Mouse (Mus musculus) intestine, embryonic 16.5 days (tissue): ENCODE measurements around the gene Wee1. TPM values are rescaled to one million over a fixed set of nuclear protein-coding genes. Genes with fewer than 3 reads are reported as not detected.
A peak's percentile ranks its signal among the peaks of the same experiment; 100 is the strongest.
"Not testable (repeated sequence)": the region's sequence is repeated elsewhere in the genome, so short reads cannot be mapped to it uniquely, and the experiment has no call there.

ENCODE experiments used
- ATAC-seq: fragments of 200-750 bp; cut with Nextera tagmentation; 2 replicates; pipeline ENCODE4 v1.8.0; 2017; ENCODE audit warnings: moderate TSS enrichment, moderate library complexity
- H3K27ac ChIP-seq: fragments of 300-500 bp; sonication (generic); 2 replicates; pipeline ENCODE4 v1.5.1; 2014; ENCODE audit warnings: mild to moderate bottlenecking, low read length
- H3K27me3 ChIP-seq: fragments of 300-500 bp; sonication (generic); replicated peaks from 2 replicates; pipeline ENCODE4 v1.6.1; 2014; ENCODE audit warnings: low read length, control low read depth, mixed read lengths; ENCODE audit not compliant: control insufficient read depth, insufficient read depth
- H3K36me3 ChIP-seq: fragments of 300-500 bp; sonication (generic); 2 replicates; pipeline ENCODE4 v1.6.1; 2014; ENCODE audit warnings: low read length, control low read depth; ENCODE audit not compliant: control insufficient read depth, insufficient read depth
- H3K4me1 ChIP-seq: fragments of 300-500 bp; sonication (generic); 2 replicates; pipeline ENCODE4 v1.6.1; 2014; ENCODE audit warnings: low read length, control low read depth, mixed read lengths; ENCODE audit not compliant: control insufficient read depth, insufficient read depth
- H3K4me2 ChIP-seq: fragments of 300-500 bp; sonication (generic); 2 replicates; pipeline ENCODE4 v1.6.1; 2014; ENCODE audit warnings: low read depth, low read length, control low read depth
- H3K4me3 ChIP-seq: fragments of 300-500 bp; sonication (generic); 2 replicates; pipeline ENCODE4 v1.5.1; 2014; ENCODE audit warnings: mild to moderate bottlenecking, low read length
- H3K9ac ChIP-seq: fragments of 300-500 bp; sonication (generic); 2 replicates; pipeline ENCODE4 v1.6.1; 2014; ENCODE audit warnings: low read depth, low read length
- H3K9me3 ChIP-seq: fragments of 300-500 bp; sonication (generic); 2 replicates; pipeline ENCODE4 v1.6.1; 2016; ENCODE audit warnings: low read length, control low read depth; ENCODE audit not compliant: control insufficient read depth
- WGBS: fragments of 180-500 bp; shearing (Covaris S2); extraction: QIAGEN DNeasy Blood & Tissue Kit; methylation state at CpG from one replicate; pipeline ENCODE4 v1.1.7; 2014; 5-methylcytosine and 5-hydroxymethylcytosine counted together
- polyA plus RNA-seq: library from polyadenylated mRNA; unstranded; fragments of >200 nt; fragmentation: Nextera tagmentation; extraction: Ambion mirVana; gene quantifications from 2 replicates; pipeline ENCODE4 v1.2.1, GENCODE M21; 2015

Gene Wee1
- polyA plus RNA-seq, 1 experiment from 2014 or later: 14.3 TPM

DNA sequence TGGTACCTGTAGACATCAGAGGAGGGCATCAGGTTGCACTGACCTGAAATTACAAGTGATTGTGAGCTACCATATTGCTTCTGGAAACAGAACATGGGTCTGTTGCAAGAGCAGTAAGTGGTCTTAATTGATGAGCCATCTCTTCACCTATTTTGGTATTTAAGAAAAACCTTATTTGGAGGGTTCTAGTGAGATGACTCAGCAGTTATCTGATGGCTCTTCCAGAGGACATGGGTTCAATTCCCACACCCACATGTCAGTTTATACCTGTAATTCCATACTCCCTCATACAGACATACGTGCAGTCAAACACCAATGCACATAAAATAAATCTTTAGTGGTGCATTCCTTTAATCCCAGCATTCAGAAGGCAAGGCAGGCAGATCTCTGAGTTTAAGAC lies 22.0 kb downstream of the Wee1 start:
- H3K9me3 ChIP-seq: no peaks in the 10 kb centered on the region
- H3K4me1 ChIP-seq: no peaks in the 10 kb centered on the region
- 93% methylated on average over 1 of the region's 1 CpGs for WGBS
- ATAC-seq: no peak
- H3K9ac ChIP-seq: no peak overlapping the region
- peaks cover 21% of the 10 kb centered on the region for H3K36me3 ChIP-seq
- no peak overlapping the region for H3K4me2 ChIP-seq
- H3K27ac ChIP-seq: no peak overlapping the region
- no peak overlapping the region for H3K4me3 ChIP-seq
- no peaks in the 10 kb centered on the region for H3K27me3 ChIP-seq

DNA sequence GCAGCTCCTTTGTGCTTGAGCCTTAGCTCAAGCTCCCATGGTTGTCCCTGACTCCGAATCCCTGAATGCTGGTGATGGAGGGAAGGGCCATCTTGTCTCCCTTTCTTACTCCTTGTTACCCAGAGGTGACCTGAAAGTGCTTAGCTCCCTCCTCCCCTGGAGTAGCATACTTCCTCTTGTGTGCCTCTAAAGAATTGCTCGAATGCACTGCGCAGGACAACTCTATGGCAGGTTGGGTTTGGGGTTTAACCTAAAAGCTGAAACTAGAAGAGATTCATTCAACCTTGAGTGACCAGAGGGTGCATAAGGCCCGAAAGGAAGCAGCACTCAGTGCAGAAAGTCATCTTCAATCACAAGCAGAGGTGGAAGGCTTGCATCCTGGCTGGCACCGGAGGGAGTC lies 31.0 kb downstream of the Wee1 start:
- H3K4me1 ChIP-seq: peaks cover 15% of the 10 kb centered on the region
- H3K4me3 ChIP-seq: no peak overlapping the region
- H3K4me2 ChIP-seq: no peak overlapping the region
- H3K36me3 ChIP-seq: no peaks in the 10 kb centered on the region
- no peak overlapping the region for H3K9ac ChIP-seq
- no peaks in the 10 kb centered on the region for H3K9me3 ChIP-seq
- H3K27ac ChIP-seq: no peak overlapping the region
- H3K27me3 ChIP-seq: no peaks in the 10 kb centered on the region
- 85% methylated on average over 5 of the region's 5 CpGs for WGBS
- no peak for ATAC-seq

GRCm38 (mm10) chr7:110156712-110157260 lies 34.9 kb downstream of the Wee1 start:
- Histone ChIP-seq H3K27ac (peak overlapping the region; percentile 30), H3K4me2 (peak overlapping the region; percentile 7; the same call in 1 of the 2 replicates), H3K36me3 (no peaks in the 10 kb centered on the region), H3K4me1 (peaks cover 16% of the 10 kb centered on the region), H3K9me3 (no peaks in the 10 kb centered on the region), H3K9ac (no peak overlapping the region), H3K27me3 (no peaks in the 10 kb centered on the region), H3K4me3 (no peak overlapping the region)
- peak; percentile 62 for ATAC-seq
- 38% methylated on average over 4 of the region's 4 CpGs for WGBS

DNA sequence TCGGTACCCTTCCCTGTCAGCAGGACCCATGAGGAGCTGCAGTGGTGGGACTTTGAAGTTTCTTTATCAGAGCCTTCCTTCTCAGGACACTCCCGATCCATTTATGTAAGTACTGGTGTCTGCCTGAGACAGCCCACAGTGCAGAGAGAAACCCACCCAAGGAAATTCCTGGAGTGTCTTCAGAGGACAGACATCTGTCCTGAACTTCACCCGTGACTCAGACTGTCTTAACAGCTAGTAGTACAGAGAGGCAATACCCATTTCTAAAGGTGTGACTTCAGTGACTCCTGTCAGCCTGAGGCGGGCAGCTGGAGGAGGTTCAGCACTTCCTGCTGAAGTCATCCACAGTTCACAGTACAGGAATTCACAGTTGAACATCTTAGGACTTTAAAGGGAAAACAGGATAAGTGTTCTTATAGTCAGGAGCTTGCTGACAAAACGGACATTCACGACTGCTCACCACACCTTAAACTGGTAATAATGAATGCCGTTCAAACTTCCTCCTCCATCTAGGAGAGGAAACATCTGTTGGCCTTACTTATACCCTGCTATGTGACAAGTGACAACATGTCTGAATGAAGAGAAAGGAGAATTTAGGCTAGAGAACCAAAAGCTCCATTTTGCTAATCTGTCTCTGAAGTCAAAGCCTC lies 35.5 kb downstream of the Wee1 start:
- ATAC-seq: peak; percentile 86

DNA sequence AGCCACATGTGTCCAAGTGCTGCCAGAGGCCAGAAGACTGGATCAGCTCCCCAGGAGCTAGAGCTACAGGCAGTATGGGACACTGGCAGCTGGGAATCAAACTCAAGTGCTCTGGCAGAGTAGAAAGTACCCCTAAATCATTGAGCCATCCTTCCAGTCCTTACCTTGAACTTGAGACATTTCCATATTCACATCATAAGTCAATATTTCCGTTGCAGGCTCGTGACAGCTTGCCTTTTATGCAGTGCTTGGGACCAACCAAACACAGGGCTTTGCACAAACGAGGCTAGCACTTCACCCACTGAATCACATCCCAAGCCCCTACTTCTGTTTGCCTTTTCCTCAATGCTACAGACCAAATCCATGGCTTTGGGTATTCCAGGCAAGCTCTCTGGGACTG lies 36.2 kb downstream of the Wee1 start:
- H3K27me3 ChIP-seq: no peaks in the 10 kb centered on the region
- H3K9ac ChIP-seq: no peak overlapping the region
- H3K4me1 ChIP-seq: peaks cover 16% of the 10 kb centered on the region
- no peaks in the 10 kb centered on the region for H3K9me3 ChIP-seq
- H3K4me2 ChIP-seq: no peak overlapping the region
- H3K27ac ChIP-seq: 0 out of 2 replicates have a peak overlapping the region, but pooled peaks have one; percentile 20
- no peaks in the 10 kb centered on the region for H3K36me3 ChIP-seq
- 67% methylated on average over 3 of the region's 3 CpGs for WGBS
- no peak overlapping the region for H3K4me3 ChIP-seq
- ATAC-seq: no peak

More for the DNA sequence above, 35.5 kb downstream of the Wee1 start:
- H3K4me1 ChIP-seq: peaks cover 16% of the 10 kb centered on the region
- H3K27ac ChIP-seq: peak overlapping the region; percentile 30
- H3K9ac ChIP-seq: no peak overlapping the region
- no peak overlapping the region for H3K4me3 ChIP-seq
- H3K27me3 ChIP-seq: no peaks in the 10 kb centered on the region
- no peaks in the 10 kb centered on the region for H3K9me3 ChIP-seq
- H3K4me2 ChIP-seq: peak overlapping the region; percentile 7; the same call in 1 of the 2 replicates
- no peaks in the 10 kb centered on the region for H3K36me3 ChIP-seq
- 25% methylated on average over 7 of the region's 7 CpGs for WGBS

GRCm38 (mm10) chr7:110160109-110160508 lies 38.3 kb downstream of the Wee1 start:
- not testable (repeated sequence) for H3K9me3 ChIP-seq, H3K9ac ChIP-seq, H3K27ac ChIP-seq, H3K4me2 ChIP-seq, ATAC-seq, H3K27me3 ChIP-seq, H3K36me3 ChIP-seq, H3K4me3 ChIP-seq
- H3K4me1 ChIP-seq: peaks cover 16% of the 10 kb centered on the region

DNA sequence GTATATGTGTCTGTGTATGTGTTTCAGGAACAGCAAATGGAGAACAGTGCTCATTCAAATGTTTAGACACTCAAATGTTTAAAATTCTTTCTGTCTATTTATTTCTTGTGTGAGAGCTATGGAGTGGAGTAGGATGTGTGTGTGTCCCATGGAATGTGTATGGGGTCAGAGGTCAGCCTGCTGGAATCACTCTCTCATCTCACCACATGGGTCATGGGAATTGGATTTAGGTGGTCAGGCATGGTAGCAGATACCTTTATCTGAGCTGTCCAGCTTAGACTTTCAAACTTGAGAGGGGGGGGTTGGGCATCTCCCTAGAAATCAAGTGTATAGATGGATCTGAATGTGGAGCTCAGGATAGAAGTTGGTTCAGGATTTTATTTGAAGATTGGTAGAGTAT lies 38.8 kb downstream of the Wee1 start:
- Histone ChIP-seq H3K9me3 (no peaks in the 10 kb centered on the region), H3K4me2 (no peak overlapping the region), H3K27me3 (no peaks in the 10 kb centered on the region), H3K4me3 (no peak overlapping the region), H3K4me1 (peaks cover 16% of the 10 kb centered on the region), H3K9ac (no peak overlapping the region), H3K27ac (no peak overlapping the region), H3K36me3 (no peaks in the 10 kb centered on the region)
- no peak for ATAC-seq

DNA sequence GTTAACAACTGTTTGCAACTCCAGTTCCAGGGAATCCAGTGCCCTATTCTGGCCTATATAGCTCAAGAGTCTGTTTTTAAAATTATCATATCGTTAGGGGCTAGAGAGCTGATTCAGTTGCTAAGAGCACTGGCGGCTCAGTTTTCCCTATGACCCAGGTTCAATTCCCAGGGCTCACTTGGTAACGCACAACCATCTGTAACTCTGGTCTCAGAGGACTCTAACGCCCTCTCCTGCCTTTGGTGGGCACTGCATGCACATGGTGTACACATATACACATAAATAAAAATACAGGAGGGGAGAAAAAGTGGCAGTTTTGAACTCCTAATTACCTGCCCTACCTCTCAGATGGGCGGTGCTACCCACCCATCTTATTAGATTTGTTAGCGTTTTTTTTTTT lies 41.2 kb downstream of the Wee1 start:
- Histone ChIP-seq H3K9me3 (no peaks in the 10 kb centered on the region), H3K9ac (no peak overlapping the region), H3K27ac (no peak overlapping the region), H3K36me3 (no peaks in the 10 kb centered on the region), H3K4me1 (no peaks in the 10 kb centered on the region; the same call in 1 of the 2 replicates), H3K4me2 (no peak overlapping the region), H3K4me3 (no peak overlapping the region), H3K27me3 (no peaks in the 10 kb centered on the region)
- WGBS: 93% methylated on average over 6 of the region's 6 CpGs
- ATAC-seq: no peak

GRCm38 (mm10) chr7:110164103-110164681 lies 42.3 kb downstream of the Wee1 start:
- Histone ChIP-seq H3K27me3 (no peaks in the 10 kb centered on the region), H3K4me3 (peak overlapping the region; percentile 58), H3K4me1 (no peaks in the 10 kb centered on the region), H3K36me3 (no peaks in the 10 kb centered on the region), H3K9me3 (no peaks in the 10 kb centered on the region), H3K27ac (peak overlapping the region; percentile 97), H3K9ac (peak overlapping the region; percentile 80), H3K4me2 (peak overlapping the region; percentile 92)
- under 1% methylated on average over 24 of the region's 24 CpGs for WGBS
- ATAC-seq: peak; percentile 85
